Mouse (Mus musculus): ENCODE measurements around the gene Ten1. TPM values are rescaled to one million over a fixed set of nuclear protein-coding genes. Genes with fewer than 3 reads are reported as not detected.

Gene Ten1
- polyA plus RNA-seq, 1 experiment from 2014 or later = 64.1 TPM

GRCm38 (mm10) chr11:116196866-116197583 lies 1.6 kb upstream of the Ten1 start:
- no peak for TF ChIP-seq CTCF (IDR thresholded peaks at IDR 0.05; ENCODE audit: low read depth)
- WGBS = 93% methylated on average over 18 of the region's 18 CpGs
- Histone ChIP-seq H3K27me3 (ENCODE audit: insufficient read depth, low read length) (no peaks in the 10 kb centered on the region), H3K4me3 (ENCODE audit: low read depth, low read length) (no peak overlapping the region), H3K9ac (no peak overlapping the region; the same call in 1 of the 2 replicates), H3K27ac (ENCODE audit: low read depth) (no peak overlapping the region), H3K9me3 (ENCODE audit: low read depth, low read length) (no peaks in the 10 kb centered on the region), H3K4me2 (peak overlapping the region; percentile 90; the same call in 1 of the 2 replicates), H3K36me3 (ENCODE audit: insufficient read depth) (peaks cover 2% of the 10 kb centered on the region; the same call in 1 of the 2 replicates), H3K4me1 (ENCODE audit: insufficient read depth) (peaks cover 6% of the 10 kb centered on the region; the same call in 1 of the 2 replicates)
- ATAC-seq (ENCODE audit: insufficient read depth) (no peak), DNase-seq (no peak)

- WGBS = 89% methylated on average over 6 of the region's 6 CpGs
- 0 out of 2 replicates have a peak overlapping the region, but pooled peaks have one; percentile 51 for H3K4me3 ChIP-seq (ENCODE audit: low read depth, low read length)
Observed at GRCm38 (mm10) chr11:116197584-116197906, 1.1 kb upstream of the Ten1 start.

GRCm38 (mm10) chr11:116198132-116198531 lies 523 bp upstream of the Ten1 start:
- H3K4me3 ChIP-seq (ENCODE audit: low read depth, low read length) = peak overlapping the region; percentile 51
- no peak for DNase-seq

More at GRCm38 (mm10) chr11:116197584-116197906, 1.1 kb upstream of the Ten1 start:
- Histone ChIP-seq H3K4me1 (ENCODE audit: insufficient read depth) (peaks cover 6% of the 10 kb centered on the region; the same call in 1 of the 2 replicates), H3K27me3 (ENCODE audit: insufficient read depth, low read length) (no peaks in the 10 kb centered on the region), H3K9ac (peak overlapping the region; percentile 81; the same call in 1 of the 2 replicates), H3K9me3 (ENCODE audit: low read depth, low read length) (no peaks in the 10 kb centered on the region), H3K27ac (ENCODE audit: low read depth) (no peak overlapping the region), H3K4me2 (peak overlapping the region; percentile 90; the same call in 1 of the 2 replicates), H3K36me3 (ENCODE audit: insufficient read depth) (peaks cover 2% of the 10 kb centered on the region; the same call in 1 of the 2 replicates)
- ATAC-seq (ENCODE audit: insufficient read depth) (no peak), DNase-seq (no peak)
- no peak for TF ChIP-seq CTCF (IDR thresholded peaks at IDR 0.05; ENCODE audit: low read depth)

GRCm38 (mm10) chr11:116201151-116201550 lies 2.5 kb downstream of the Ten1 start:
- Histone ChIP-seq H3K9ac (no peak overlapping the region), H3K4me2 (no peak overlapping the region), H3K4me3 (ENCODE audit: low read depth, low read length) (no peak overlapping the region), H3K4me1 (ENCODE audit: insufficient read depth) (peaks cover 6% of the 10 kb centered on the region; the same call in 1 of the 2 replicates), H3K36me3 (ENCODE audit: insufficient read depth) (peaks cover 15% of the 10 kb centered on the region; the same call in 1 of the 2 replicates), H3K27me3 (ENCODE audit: insufficient read depth, low read length) (no peaks in the 10 kb centered on the region), H3K27ac (ENCODE audit: low read depth) (no peak overlapping the region), H3K9me3 (ENCODE audit: low read depth, low read length) (no peaks in the 10 kb centered on the region)
- no peak for ATAC-seq (ENCODE audit: insufficient read depth)
- DNase-seq = no peak
- TF ChIP-seq CTCF (IDR thresholded peaks at IDR 0.05; ENCODE audit: low read depth) = no peak
- WGBS = 87% methylated on average over 2 of the region's 2 CpGs

More at GRCm38 (mm10) chr11:116198132-116198531, 523 bp upstream of the Ten1 start:
- Histone ChIP-seq H3K4me2 (peak overlapping the region; percentile 90), H3K36me3 (ENCODE audit: insufficient read depth) (peaks cover 2% of the 10 kb centered on the region; the same call in 1 of the 2 replicates), H3K27ac (ENCODE audit: low read depth) (peak overlapping the region; percentile 74; the same call in 1 of the 2 replicates), H3K9ac (peak overlapping the region; percentile 81), H3K27me3 (ENCODE audit: insufficient read depth, low read length) (no peaks in the 10 kb centered on the region), H3K4me1 (ENCODE audit: insufficient read depth) (peaks cover 6% of the 10 kb centered on the region; the same call in 1 of the 2 replicates), H3K9me3 (ENCODE audit: low read depth, low read length) (no peaks in the 10 kb centered on the region)
- no peak for ATAC-seq (ENCODE audit: insufficient read depth)
- 19% methylated on average over 13 of the region's 13 CpGs for WGBS
- no peak for TF ChIP-seq CTCF (IDR thresholded peaks at IDR 0.05; ENCODE audit: low read depth)

- Histone ChIP-seq H3K27me3 (ENCODE audit: insufficient read depth, low read length) (no peaks in the 10 kb centered on the region), H3K4me1 (ENCODE audit: insufficient read depth) (peaks cover 3% of the 10 kb centered on the region; the same call in 1 of the 2 replicates), H3K4me2 (no peak overlapping the region), H3K9me3 (ENCODE audit: low read depth, low read length) (no peaks in the 10 kb centered on the region), H3K36me3 (ENCODE audit: insufficient read depth) (peaks cover 27% of the 10 kb centered on the region), H3K4me3 (ENCODE audit: low read depth, low read length) (no peak overlapping the region), H3K9ac (no peak overlapping the region), H3K27ac (ENCODE audit: low read depth) (no peak overlapping the region)
- DNase-seq = no peak
- WGBS = 92% methylated on average over 3 of the region's 3 CpGs
- no peak for ATAC-seq (ENCODE audit: insufficient read depth)
- TF ChIP-seq CTCF (IDR thresholded peaks at IDR 0.05; ENCODE audit: low read depth) = no peak
Observed at GRCm38 (mm10) chr11:116203150-116203549, 4.5 kb downstream of the Ten1 start.

GRCm38 (mm10) chr11:116206678-116207077 lies 8.0 kb downstream of the Ten1 start:
- 64% methylated on average over 4 of the region's 4 CpGs for WGBS
- Histone ChIP-seq H3K9me3 (ENCODE audit: low read depth, low read length) (no peaks in the 10 kb centered on the region), H3K4me1 (ENCODE audit: insufficient read depth) (no peaks in the 10 kb centered on the region), H3K36me3 (ENCODE audit: insufficient read depth) (peaks cover 30% of the 10 kb centered on the region), H3K4me3 (ENCODE audit: low read depth, low read length) (no peak overlapping the region), H3K27ac (ENCODE audit: low read depth) (no peak overlapping the region), H3K4me2 (no peak overlapping the region), H3K27me3 (ENCODE audit: insufficient read depth, low read length) (no peaks in the 10 kb centered on the region), H3K9ac (no peak overlapping the region)
- DNase-seq (no peak), ATAC-seq (ENCODE audit: insufficient read depth) (no peak)
- TF ChIP-seq CTCF (IDR thresholded peaks at IDR 0.05; ENCODE audit: low read depth) = no peak

- H3K9ac ChIP-seq = no peak overlapping the region
- H3K9me3 ChIP-seq (ENCODE audit: low read depth, low read length) = no peaks in the 10 kb centered on the region
- no peak for DNase-seq
- WGBS = 78% methylated on average over 3 of the region's 3 CpGs
- H3K4me3 ChIP-seq (ENCODE audit: low read depth, low read length) = no peak overlapping the region
- peaks cover 28% of the 10 kb centered on the region for H3K36me3 ChIP-seq (ENCODE audit: insufficient read depth)
- no peak for TF ChIP-seq CTCF (IDR thresholded peaks at IDR 0.05; ENCODE audit: low read depth)
- H3K4me1 ChIP-seq (ENCODE audit: insufficient read depth) = no peaks in the 10 kb centered on the region
- no peaks in the 10 kb centered on the region for H3K27me3 ChIP-seq (ENCODE audit: insufficient read depth, low read length)
- H3K27ac ChIP-seq (ENCODE audit: low read depth) = no peak overlapping the region
- ATAC-seq (ENCODE audit: insufficient read depth) = no peak
- H3K4me2 ChIP-seq = no peak overlapping the region
Observed at GRCm38 (mm10) chr11:116208660-116209059, 10.0 kb downstream of the Ten1 start.

Data from lung, embryonic 14.5 days (tissue).